Mouse (Mus musculus): ENCODE data around the gene Gprc5b. TPM values are rescaled to one million over a fixed set of nuclear protein-coding genes. Genes with fewer than 3 reads are reported as not detected.

The Gprc5b gene
- polyA plus RNA-seq, 1 experiment from 2014 or later = 0.54 TPM

Other genes with a start within 250 kb of the Gprc5b start
- gene Iqck, start 139.5 kb downstream of the Gprc5b start, polyA plus RNA-seq (2015; fragmentation: Nextera tagmentation; extraction: Ambion mirVana) = 0.26 and 0.27 TPM in 2 replicates
- 23.2 and 25.8 TPM in 2 replicates for gene Knop1, start 139.0 kb downstream of the Gprc5b start, polyA plus RNA-seq (2015; fragmentation: Nextera tagmentation; extraction: Ambion mirVana)
- gene Gpr139, start 189.4 kb upstream of the Gprc5b start, polyA plus RNA-seq (2015; fragmentation: Nextera tagmentation; extraction: Ambion mirVana) = not detected in 2 replicates